In the genomic region with DNA sequence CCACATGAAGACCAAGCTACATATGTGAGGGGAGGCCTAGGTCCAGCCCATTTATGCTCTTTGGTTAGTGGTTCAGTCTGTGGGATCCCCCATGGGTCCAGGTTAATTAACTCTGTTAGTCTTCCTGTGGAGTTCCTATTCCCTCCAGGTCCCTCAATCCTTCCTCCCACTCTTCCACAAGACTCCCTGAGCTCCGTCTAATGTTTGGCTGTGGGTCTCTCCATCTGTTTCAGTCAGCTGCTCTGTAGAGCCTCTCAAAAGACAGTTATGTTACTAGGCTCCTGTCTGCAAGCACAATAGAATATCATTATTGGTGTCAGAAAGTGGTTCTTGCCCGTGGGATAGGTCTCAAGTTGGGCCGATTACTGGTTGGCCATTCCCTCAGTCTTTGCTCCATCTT, we compare ENCODE assay signal across 14 mouse cellular contexts. TPM values are rescaled to one million over a fixed set of nuclear protein-coding genes. Genes with fewer than 3 reads are reported as not detected.
"Had no signal": no experiment of that assay in that cellular context is flagged by ENCODE, and none has a peak within 500 bp of the region (broad histone marks: within the 10 kb centered on the region; RNA-seq: fewer than 3 reads in every experiment).

No protein-coding gene starts in this region.

- DNase-seq: lung, embryonic 14.5 days; lung, postnatal 10 days; lung, postnatal 4 days; midbrain, embryonic 14.5 days; retina, postnatal 1 day; right cerebral cortex, adult 18-20 months; right cerebral cortex, postnatal 25 days; right cerebral cortex, postnatal 4 days; spleen, adult 18-20 months; thymus, adult 18-20 months; thymus, postnatal 14 days; thymus, postnatal 36 days had no signal

RNA-seq across cellular contexts. Expression of a gene that starts 37.7 kb away (rescaled TPM):
- total RNA-seq: megakaryocyte, adult 5-6 weeks; megakaryocyte-erythroid progenitor cell, adult 5-6 weeks had no signal
